8 mouse cellular contexts compared by ENCODE assay signal in the genomic region with DNA sequence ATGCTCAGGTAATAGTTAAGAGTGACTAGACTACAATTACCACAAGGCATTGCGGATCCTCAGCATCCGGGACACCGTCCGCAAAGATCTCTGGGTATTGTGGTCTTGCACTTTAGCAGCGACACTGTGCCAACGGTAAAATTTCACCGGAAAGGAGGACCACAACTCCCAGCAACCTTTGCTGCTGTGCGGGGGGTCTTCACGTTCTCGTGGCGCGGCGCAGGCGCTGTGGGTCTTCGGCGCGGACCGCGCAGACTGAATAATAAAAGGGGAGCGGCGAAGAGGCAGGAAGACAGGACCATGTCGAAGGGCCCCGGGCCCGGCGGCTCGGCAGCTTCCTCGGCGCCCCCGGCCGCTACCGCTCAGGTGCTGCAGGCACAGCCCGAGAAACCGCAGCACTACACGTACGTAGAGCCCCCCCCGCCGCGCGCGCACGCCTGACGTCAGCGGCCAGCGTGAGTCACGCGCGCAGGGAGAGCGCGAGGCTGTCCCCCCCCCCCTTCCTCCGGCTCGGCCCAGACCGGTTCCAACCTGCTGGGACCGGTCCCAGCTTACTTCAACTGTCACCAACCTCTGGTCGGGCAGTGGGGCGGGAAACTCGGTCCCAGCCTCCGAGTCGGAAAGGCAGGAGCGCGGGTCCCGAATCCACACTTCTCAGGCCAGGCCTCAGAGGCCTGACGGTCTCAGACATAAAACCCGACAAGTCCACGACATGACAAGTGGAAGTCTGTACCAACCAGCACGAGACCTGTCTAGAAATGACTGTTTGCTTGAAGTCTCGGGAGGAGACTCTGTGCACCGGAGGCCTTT. TPM values are rescaled to one million over a fixed set of nuclear protein-coding genes. Genes with fewer than 3 reads are reported as not detected.
A peak's percentile ranks its signal among the peaks of the same experiment; 100 is the strongest.
DNase-seq lines count a peak whose midpoint lies in the region; ATAC-seq lines count a peak whose summit lies in the region.

A gene (plus strand): TSS at position 235 of the 810 bp plus-strand sequence.

- ATAC-seq in CD4-positive, CD25-positive, alpha-beta regulatory T cell, adult 4 months = peak; percentile 83
- ATAC-seq in heart, embryonic 14.5 days (ENCODE audit: insufficient number of reproducible peaks, insufficient read depth, low FRiP score, low read depth) = peak; percentile 95
- ATAC-seq in liver, embryonic 13.5 days (ENCODE audit: low read depth) = peak; percentile 90
- ATAC-seq in stomach, embryonic 16.5 days (ENCODE audit: insufficient read depth, low FRiP score) = peak; percentile 95

- no peaks in the 10 kb centered on the region for H3K9me3 ChIP-seq in heart, embryonic 14.5 days (ENCODE audit: control insufficient read depth, low read length)
- H3K9me3 ChIP-seq in liver, embryonic 13.5 days (replicated peaks) = no peaks in the 10 kb centered on the region
- no peaks in the 10 kb centered on the region for H3K9me3 ChIP-seq in stomach, embryonic 16.5 days (replicated peaks; ENCODE audit: control insufficient read depth, low read length)

- 0 out of 2 replicates have a peak, but pooled peaks cover 4% of the 10 kb centered on the region for H3K36me3 ChIP-seq in heart, embryonic 14.5 days (ENCODE audit: control insufficient read depth, insufficient read depth, low read length)
- peaks cover 23% of the 10 kb centered on the region; the same call in 1 of the 2 replicates for H3K36me3 ChIP-seq in liver, embryonic 13.5 days
- no peaks in the 10 kb centered on the region for H3K36me3 ChIP-seq in stomach, embryonic 16.5 days (ENCODE audit: control insufficient read depth, insufficient read depth, low read length)

- DNase-seq in c-Kit-negative CD71-positive TER-119-positive erythroid progenitor cells, embryonic 14.5 days (ENCODE audit: low read depth, low spot score) = peak; percentile 88
- DNase-seq in fibroblast of lung, adult 2 months (ENCODE audit: low read depth) = peak; percentile 98
- peak; percentile 98 for DNase-seq in kidney, postnatal 14 days
- DNase-seq in liver, embryonic 13.5 days = peak; percentile 94
- DNase-seq in neural tube, embryonic 10.5 days (ENCODE audit: extremely low spot score, low spot score) = peak; percentile 98

- H3K4me2 ChIP-seq in heart, embryonic 14.5 days (ENCODE audit: low read length) = peak within 1 kb of the TSS; percentile 94
- peak within 1 kb of the TSS; percentile 94 for H3K4me2 ChIP-seq in liver, embryonic 13.5 days
- H3K4me2 ChIP-seq in stomach, embryonic 16.5 days (ENCODE audit: low read depth, low read length) = peak within 1 kb of the TSS; percentile 77

- H3K4me3 ChIP-seq in heart, embryonic 14.5 days (ENCODE audit: control insufficient read depth in 1 of 2, insufficient read depth in 1 of 2, low read depth in 1 of 2, low read length in 2 of 2) = peak within 1 kb of the TSS; percentile 72 to 80
- H3K4me3 ChIP-seq in liver, embryonic 13.5 days (replicated peaks) = peak within 1 kb of the TSS; percentile 85
- peak within 1 kb of the TSS; percentile 68 for H3K4me3 ChIP-seq in stomach, embryonic 16.5 days (replicated peaks; ENCODE audit: low read length)

- H3K9ac ChIP-seq in heart, embryonic 14.5 days (ENCODE audit: low read length) = peak within 1 kb of the TSS; percentile 98
- peak within 1 kb of the TSS; percentile 96 for H3K9ac ChIP-seq in liver, embryonic 13.5 days
- H3K9ac ChIP-seq in stomach, embryonic 16.5 days (ENCODE audit: low read length) = peak within 1 kb of the TSS; percentile 93

- H3K27ac ChIP-seq in heart, embryonic 14.5 days (replicated peaks in 1 of 2; ENCODE audit: control insufficient read depth in 1 of 2, insufficient read depth in 1 of 2, low read depth in 2 of 2, low read length in 2 of 2) = peak within 1 kb of the TSS; percentile 99 to 100
- peak within 1 kb of the TSS; percentile 98 for H3K27ac ChIP-seq in liver, embryonic 13.5 days
- peak within 1 kb of the TSS; percentile 99 for H3K27ac ChIP-seq in stomach, embryonic 16.5 days (ENCODE audit: low read length)

- H3K27me3 ChIP-seq in heart, embryonic 14.5 days (ENCODE audit: control insufficient read depth, insufficient read depth, low read length) = no peaks in the 10 kb centered on the region
- no peaks in the 10 kb centered on the region for H3K27me3 ChIP-seq in liver, embryonic 13.5 days
- H3K27me3 ChIP-seq in stomach, embryonic 16.5 days (ENCODE audit: control insufficient read depth, insufficient read depth, low read length) = no peaks in the 10 kb centered on the region

- under 1% methylated on average over 67 of the region's 67 CpGs for WGBS in heart, embryonic 14.5 days
- WGBS in liver, embryonic 13.5 days (ENCODE audit: insufficient replicate concordance) = under 1% methylated on average over 62 of the region's 67 CpGs
- under 1% methylated on average over 66 of the region's 67 CpGs for WGBS in stomach, embryonic 16.5 days

- peaks cover 5 to 15% of the 10 kb centered on the region in 2 experiments for H3K4me1 ChIP-seq in heart, embryonic 14.5 days (ENCODE audit: control insufficient read depth in 2 of 2, insufficient read depth in 2 of 2, low read length in 2 of 2)
- peaks cover 45% of the 10 kb centered on the region for H3K4me1 ChIP-seq in liver, embryonic 13.5 days (replicated peaks)
- H3K4me1 ChIP-seq in stomach, embryonic 16.5 days (ENCODE audit: control insufficient read depth, insufficient read depth, low read length) = peaks cover 18% of the 10 kb centered on the region; the same call in 1 of the 2 replicates

RNA-seq across cellular contexts. Expression of the gene that starts here (rescaled TPM):
- 10 to 100 TPM; 10.4 to 16.1 TPM for polyA plus RNA-seq in CD4-positive, CD25-positive, alpha-beta regulatory T cell, adult 4 months (2017; shearing (Covaris generic))
- polyA plus RNA-seq in heart, embryonic 14.5 days (2014; fragmentation: Nextera tagmentation; extraction: Ambion mirVana) = 19.3 and 20.9 TPM in 2 replicates
- 9.8 and 10.7 TPM in 2 replicates for polyA plus RNA-seq in liver, embryonic 13.5 days (2015; fragmentation: Nextera tagmentation; extraction: Ambion mirVana)
- 26.4 and 26.9 TPM in 2 replicates for polyA plus RNA-seq in stomach, embryonic 16.5 days (2015; fragmentation: Nextera tagmentation; extraction: Ambion mirVana)

Comparison
In these comparisons a context has a peak if more than half of its experiments do, and no peak if none do; other contexts are left out.
1. Peak in every context shown above with its lines: DNase-seq, ATAC-seq, H3K4me3 ChIP-seq and H3K27ac ChIP-seq.